Mouse (Mus musculus): ENCODE measurements around the gene Itpkc.

GRCm38 (mm10) chr7:27180036-27180435 lies 48.4 kb downstream of the Itpkc start:
- TF ChIP-seq CTCF (IDR thresholded peaks at IDR 0.05; ENCODE audit: low read depth): no peak
- no peak for TF ChIP-seq EP300 (optimal IDR thresholded peaks at IDR 0.05)
